Mouse (Mus musculus) forebrain, embryonic 10.5 days (tissue): ENCODE measurements at regions not wholly inside any gene's neighbourhood (a gene's known extent, or its start where the extent isn't known, plus 50 kb on each side); places are given as distances from the start of the nearest gene placed in this dataset.

Experiments used
- DNase-seq: peaks from one replicate; pipeline ENCODE4 v3.0.0-alpha.2; 2017; ENCODE audit warnings: low spot score; ENCODE audit errors: extremely low spot score
- H3K27ac ChIP-seq: fragments of 300-500 bp; sonication (generic); 2 replicates; pipeline ENCODE4 v1.5.1; 2016; ENCODE audit warnings: mild to moderate bottlenecking
- H3K27me3 ChIP-seq: fragments of 300-500 bp; sonication (generic); 2 replicates; pipeline ENCODE4 v1.6.1; 2016; ENCODE audit warnings: mild to moderate bottlenecking; ENCODE audit not compliant: poor library complexity, severe bottlenecking
- H3K36me3 ChIP-seq: fragments of 300-500 bp; sonication (generic); replicated peaks from 2 replicates; pipeline ENCODE4 v1.6.1; 2016; ENCODE audit warnings: mild to moderate bottlenecking, moderate library complexity
- H3K4me1 ChIP-seq: fragments of 300-500 bp; sonication (generic); 2 replicates; pipeline ENCODE4 v1.6.1; 2016
- H3K4me3 ChIP-seq: fragments of 300-500 bp; sonication (generic); 2 replicates; pipeline ENCODE4 v1.5.1; 2016; ENCODE audit warnings: mild to moderate bottlenecking, moderate library complexity
- H3K9me3 ChIP-seq: fragments of 300-500 bp; sonication (generic); 2 replicates; pipeline ENCODE4 v1.6.1; 2016; ENCODE audit warnings: mild to moderate bottlenecking, moderate library complexity
- WGBS: fragments of 180-500 bp; shearing (Covaris S2); methylation state at CpG from one replicate; pipeline ENCODE4 v1.1.7; 2016; 5-methylcytosine and 5-hydroxymethylcytosine counted together

DNA sequence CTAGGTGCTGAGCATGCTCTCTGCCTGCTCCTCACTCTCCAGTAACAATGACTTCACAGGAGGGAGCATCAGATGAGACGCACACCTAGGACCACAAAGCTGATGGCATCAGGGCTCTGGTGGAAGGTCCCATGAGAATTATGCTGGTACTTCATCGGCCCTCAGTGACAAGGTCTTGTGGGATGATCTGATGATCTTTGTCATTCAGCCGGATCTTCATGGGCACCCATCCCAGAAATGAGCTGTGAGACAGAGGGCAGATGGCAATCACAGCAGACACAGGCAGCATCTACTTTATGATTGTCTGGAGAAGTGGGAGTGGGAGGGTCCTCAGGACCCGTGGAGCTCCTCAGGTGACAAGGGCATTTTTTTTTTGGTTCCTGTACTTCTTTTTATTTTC is 114.7 kb upstream of the Ctnnb1 start:
- DNase-seq: no peak
- WGBS: 87% methylated on average over 4 of the region's 4 CpGs
- Histone ChIP-seq H3K4me3 (no peak overlapping the region), H3K27me3 (no peaks in the 10 kb centered on the region), H3K27ac (no peak overlapping the region), H3K4me1 (peaks cover 19% of the 10 kb centered on the region), H3K9me3 (no peaks in the 10 kb centered on the region), H3K36me3 (no peaks in the 10 kb centered on the region)

DNA sequence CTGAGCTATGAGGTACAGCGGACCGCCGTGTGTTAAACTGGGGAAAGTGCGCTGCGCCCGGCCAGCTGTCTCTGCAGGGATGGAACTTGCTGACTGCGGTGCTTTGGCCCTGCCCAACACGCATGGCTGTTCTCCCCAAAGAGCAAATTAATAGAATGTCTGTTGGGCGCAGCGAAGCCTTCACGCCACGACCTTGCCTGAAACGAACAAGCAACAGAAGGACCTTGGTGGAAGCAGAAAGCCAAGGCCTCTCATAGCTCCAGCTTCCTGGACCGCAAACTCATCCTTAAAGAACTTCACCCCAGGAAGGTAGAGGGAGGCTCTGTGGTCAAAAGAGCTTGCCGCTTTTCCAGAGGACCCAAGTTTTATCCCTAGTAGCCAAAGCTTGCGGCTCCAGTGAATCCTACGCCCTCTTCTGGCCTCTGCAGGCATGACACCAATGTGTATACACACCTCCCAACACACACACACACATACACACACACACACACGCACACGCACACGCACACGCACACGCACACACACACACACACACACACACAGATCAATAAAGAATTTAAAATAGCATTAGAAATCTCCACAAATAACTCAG is 110.2 kb upstream of the Ctnnb1 start:
- H3K27me3 ChIP-seq: no peaks in the 10 kb centered on the region
- 92% methylated on average over 22 of the region's 22 CpGs for WGBS
- H3K27ac ChIP-seq: no peak overlapping the region
- H3K9me3 ChIP-seq: no peaks in the 10 kb centered on the region
- H3K4me3 ChIP-seq: no peak overlapping the region
- H3K4me1 ChIP-seq: peaks cover 7% of the 10 kb centered on the region; the same call in 1 of the 2 replicates
- DNase-seq: no peak
- no peaks in the 10 kb centered on the region for H3K36me3 ChIP-seq

DNA sequence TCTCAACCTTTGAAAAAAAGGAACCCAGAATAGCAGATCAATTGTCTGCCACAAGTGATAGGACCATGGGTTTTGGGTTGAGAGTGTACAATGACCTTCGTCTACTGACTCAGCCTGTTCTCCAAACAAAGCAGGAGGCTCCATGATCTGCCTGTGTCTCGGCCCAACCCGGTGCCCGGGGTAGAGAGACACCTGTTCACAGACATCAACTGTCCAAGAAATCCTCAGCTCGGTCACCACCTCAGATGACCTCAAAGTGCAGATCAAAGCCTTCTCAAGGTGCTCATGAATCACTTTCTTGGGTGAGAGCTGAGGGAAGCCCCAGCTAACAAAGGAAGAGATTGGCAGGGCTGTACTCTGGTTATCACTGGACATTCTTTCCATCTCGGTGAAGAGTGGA is 108.1 kb upstream of the Ctnnb1 start:
- no peak for DNase-seq
- Histone ChIP-seq H3K27me3 (no peaks in the 10 kb centered on the region), H3K36me3 (no peaks in the 10 kb centered on the region), H3K4me3 (no peak overlapping the region), H3K27ac (no peak overlapping the region), H3K9me3 (no peaks in the 10 kb centered on the region), H3K4me1 (peaks cover 3% of the 10 kb centered on the region; the same call in 1 of the 2 replicates)
- WGBS: 88% methylated on average over 6 of the region's 6 CpGs

DNA sequence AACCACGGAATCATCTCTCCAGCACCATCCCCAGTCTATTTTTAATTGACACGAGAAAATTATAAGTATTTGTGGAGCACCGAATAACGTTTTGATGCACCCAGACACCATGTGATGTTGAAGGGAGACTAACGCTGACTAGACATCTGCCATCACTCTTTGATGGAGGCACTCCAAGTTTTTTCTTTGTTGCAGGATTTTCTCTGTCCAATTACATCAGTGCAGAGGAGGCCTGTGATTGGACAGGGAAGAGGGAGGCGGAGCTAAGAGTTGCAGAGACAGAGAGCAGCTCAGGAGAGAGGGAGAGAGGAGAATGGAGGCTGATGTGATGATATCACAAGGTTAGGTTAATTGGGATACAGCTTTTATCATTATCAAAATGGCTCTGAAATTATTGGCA is 105.6 kb upstream of the Ctnnb1 start:
- 69% methylated on average over 6 of the region's 6 CpGs for WGBS
- Histone ChIP-seq H3K27ac (no peak overlapping the region), H3K36me3 (no peaks in the 10 kb centered on the region), H3K27me3 (no peaks in the 10 kb centered on the region), H3K4me3 (no peak overlapping the region), H3K4me1 (peaks cover 3% of the 10 kb centered on the region; the same call in 1 of the 2 replicates), H3K9me3 (no peaks in the 10 kb centered on the region)
- no peak for DNase-seq

DNA sequence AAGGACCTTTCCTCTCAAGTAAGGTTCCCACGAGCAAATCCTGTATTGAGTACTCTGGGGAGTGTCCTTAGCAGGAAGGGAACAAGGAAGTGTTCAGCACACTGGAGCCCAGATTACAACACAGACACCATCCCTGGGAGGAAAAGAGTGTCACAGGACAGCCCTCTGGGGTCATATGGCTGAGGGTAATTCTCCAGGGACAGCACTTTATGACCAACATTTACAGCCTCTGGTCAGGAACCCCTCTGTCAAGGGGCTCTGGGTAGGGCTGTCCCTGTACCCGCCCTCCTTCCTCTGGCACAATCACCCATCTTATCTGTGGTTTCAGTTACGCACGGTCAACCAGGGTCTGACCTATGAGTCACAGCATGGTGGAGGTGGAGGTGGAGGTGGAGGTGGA is 102.8 kb upstream of the Ctnnb1 start:
- H3K36me3 ChIP-seq: no peaks in the 10 kb centered on the region
- no peak overlapping the region for H3K4me3 ChIP-seq
- peaks cover 3% of the 10 kb centered on the region; the same call in 1 of the 2 replicates for H3K4me1 ChIP-seq
- no peak for DNase-seq
- no peaks in the 10 kb centered on the region for H3K9me3 ChIP-seq
- no peak overlapping the region for H3K27ac ChIP-seq
- no peaks in the 10 kb centered on the region for H3K27me3 ChIP-seq
- WGBS: 84% methylated on average over 4 of the region's 4 CpGs

DNA sequence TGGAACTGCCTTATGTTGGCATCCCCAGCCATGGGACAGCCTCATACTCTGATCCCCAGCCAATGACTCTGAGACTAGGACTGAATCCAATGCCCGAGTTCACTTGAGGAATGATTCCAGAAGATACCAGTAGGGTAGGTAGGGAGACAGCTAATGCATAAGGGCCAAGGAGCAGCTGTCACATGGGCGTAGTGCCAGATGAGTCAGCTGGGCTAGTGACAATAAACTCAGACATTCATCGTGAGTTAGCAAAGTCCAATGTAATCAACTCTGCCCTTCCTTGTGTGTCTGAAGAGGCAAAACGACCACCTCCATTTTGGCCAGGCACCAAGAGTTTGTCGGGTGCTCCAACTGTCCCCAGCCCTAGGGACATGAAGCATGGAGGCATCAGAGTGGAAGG is 98.5 kb upstream of the Ctnnb1 start:
- H3K36me3 ChIP-seq: no peaks in the 10 kb centered on the region
- no peaks in the 10 kb centered on the region for H3K4me1 ChIP-seq
- no peak overlapping the region for H3K4me3 ChIP-seq
- no peak overlapping the region for H3K27ac ChIP-seq
- 82% methylated on average over 5 of the region's 5 CpGs for WGBS
- H3K9me3 ChIP-seq: no peaks in the 10 kb centered on the region
- no peaks in the 10 kb centered on the region for H3K27me3 ChIP-seq
- DNase-seq: no peak

DNA sequence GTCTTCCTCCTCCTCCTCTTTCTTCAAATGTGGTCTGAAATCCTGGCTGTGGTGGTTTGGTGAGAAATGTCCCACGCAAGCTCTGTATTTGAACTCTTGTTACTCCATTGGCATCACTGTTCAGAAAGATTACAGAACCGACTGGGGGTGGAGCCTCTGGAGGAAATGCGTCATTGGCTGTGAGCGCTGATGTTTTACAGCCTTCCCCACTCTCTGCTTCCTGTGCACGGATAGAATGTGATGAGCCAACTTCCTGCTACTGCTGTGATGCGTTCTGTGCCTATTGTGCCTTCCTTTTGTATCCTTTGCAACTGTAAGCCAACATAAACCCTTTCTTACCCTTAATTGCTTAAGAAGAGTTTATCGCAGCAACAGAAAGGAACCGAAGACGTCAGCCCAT is 94.8 kb upstream of the Ctnnb1 start:
- H3K36me3 ChIP-seq: no peaks in the 10 kb centered on the region
- H3K9me3 ChIP-seq: no peaks in the 10 kb centered on the region
- no peak for DNase-seq
- H3K27me3 ChIP-seq: no peaks in the 10 kb centered on the region
- no peak overlapping the region for H3K27ac ChIP-seq
- 90% methylated on average over 9 of the region's 9 CpGs for WGBS
- H3K4me3 ChIP-seq: no peak overlapping the region
- H3K4me1 ChIP-seq: no peaks in the 10 kb centered on the region

DNA sequence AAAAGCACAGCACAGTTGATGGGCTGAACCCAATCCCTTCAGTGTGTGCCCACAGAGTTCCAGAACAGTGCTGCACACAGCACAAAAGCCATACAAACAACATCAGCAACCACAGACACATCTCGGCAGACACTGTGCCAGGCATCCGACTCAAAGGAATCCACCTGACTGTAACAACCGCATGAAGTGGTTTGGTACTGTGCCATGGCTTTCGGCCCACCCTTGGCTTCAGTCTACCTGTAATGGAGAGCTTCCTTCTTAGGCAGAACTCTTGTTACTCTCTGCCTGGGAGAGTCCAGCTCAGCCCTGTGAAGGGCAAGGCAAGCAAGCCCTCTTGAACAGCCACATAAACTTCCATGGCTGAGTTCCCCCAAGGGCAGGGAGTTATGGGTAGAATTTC is 93.4 kb upstream of the Ctnnb1 start:
- Histone ChIP-seq H3K27ac (no peak overlapping the region), H3K4me1 (no peaks in the 10 kb centered on the region), H3K4me3 (no peak overlapping the region), H3K9me3 (no peaks in the 10 kb centered on the region), H3K27me3 (no peaks in the 10 kb centered on the region), H3K36me3 (no peaks in the 10 kb centered on the region)
- 90% methylated on average over 4 of the region's 4 CpGs for WGBS
- no peak for DNase-seq

DNA sequence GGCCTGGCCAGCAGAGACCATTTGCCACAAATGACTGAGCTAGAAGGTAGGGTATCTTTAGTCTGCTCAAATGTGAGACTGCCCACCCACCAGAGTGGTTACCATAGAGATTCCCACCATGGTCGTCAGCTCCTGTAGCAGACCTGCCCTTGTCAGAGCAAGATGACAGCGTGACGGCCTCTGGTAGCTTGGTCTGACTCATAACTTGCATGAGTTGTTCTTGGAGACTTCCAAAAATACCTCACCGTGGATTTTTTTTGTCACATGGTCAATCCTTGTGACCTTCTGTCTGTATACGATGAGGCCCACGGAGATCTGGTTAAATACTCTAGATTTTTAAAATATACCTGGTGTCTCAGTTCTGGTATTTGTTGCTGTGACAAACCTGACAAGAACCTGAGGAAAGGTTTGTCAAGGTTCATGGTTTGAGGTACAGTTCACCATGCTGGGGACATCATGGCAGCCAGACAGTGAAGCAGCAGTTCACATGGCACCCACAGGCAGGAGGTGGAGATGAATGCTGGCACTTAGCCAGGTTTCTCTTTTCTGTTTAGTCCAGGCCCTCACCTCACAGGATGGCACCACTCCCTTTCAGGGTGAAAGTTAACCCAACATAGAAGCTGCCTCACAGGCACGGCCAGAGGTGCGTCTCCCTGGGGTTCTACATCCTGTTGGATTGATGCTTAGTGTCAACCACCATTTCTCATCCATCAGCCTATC is 91.4 kb upstream of the Ctnnb1 start:
- H3K4me1 ChIP-seq: no peaks in the 10 kb centered on the region
- WGBS: 91% methylated on average over 8 of the region's 8 CpGs
- H3K27me3 ChIP-seq: no peaks in the 10 kb centered on the region
- no peak overlapping the region for H3K4me3 ChIP-seq
- no peak overlapping the region for H3K27ac ChIP-seq
- H3K36me3 ChIP-seq: no peaks in the 10 kb centered on the region
- no peaks in the 10 kb centered on the region for H3K9me3 ChIP-seq
- DNase-seq: no peak

DNA sequence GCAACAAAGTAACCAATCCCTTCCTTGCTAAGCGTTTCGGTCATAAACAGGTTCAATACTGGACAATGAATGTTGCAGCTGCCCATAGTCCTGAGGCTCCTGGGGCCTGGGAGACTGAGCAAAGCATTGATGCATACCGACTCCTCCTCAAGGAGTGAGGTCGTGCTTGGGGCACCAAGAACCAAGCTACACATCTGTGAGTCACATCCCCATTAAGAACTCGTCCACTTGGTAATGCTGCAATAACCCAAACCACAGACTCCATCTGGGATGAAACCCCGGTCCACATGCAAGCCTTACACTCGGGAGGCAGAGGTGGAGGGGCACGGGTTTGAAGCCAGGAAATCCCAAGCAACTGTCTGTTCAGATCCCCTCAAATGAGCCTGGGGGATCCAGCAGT is 85.3 kb upstream of the Ctnnb1 start:
- Histone ChIP-seq H3K27me3 (no peaks in the 10 kb centered on the region), H3K27ac (no peak overlapping the region), H3K9me3 (no peaks in the 10 kb centered on the region), H3K4me1 (no peaks in the 10 kb centered on the region), H3K36me3 (no peaks in the 10 kb centered on the region), H3K4me3 (no peak overlapping the region)
- DNase-seq: no peak
- 84% methylated on average over 8 of the region's 8 CpGs for whole genome bisulfite sequencing

DNA sequence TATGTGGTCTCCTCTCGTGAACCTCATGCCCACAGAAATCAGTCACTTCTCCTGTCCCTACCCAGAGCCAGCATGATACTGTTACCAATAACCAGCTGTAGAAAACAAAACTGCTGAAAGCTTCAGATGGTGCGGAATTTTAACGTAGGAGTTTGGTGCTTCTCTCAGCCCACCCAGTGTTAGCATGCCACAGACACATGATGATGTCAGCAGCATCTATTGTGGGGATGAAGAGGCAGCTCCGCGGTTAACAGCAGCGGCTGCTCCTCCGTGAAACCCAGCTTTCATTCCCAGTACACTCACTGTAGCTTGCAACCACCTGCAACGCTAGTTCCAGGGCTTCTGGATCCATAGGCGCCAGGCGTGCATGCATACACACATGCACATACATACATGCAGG is 83.5 kb upstream of the Ctnnb1 start:
- no peak overlapping the region for H3K27ac ChIP-seq
- WGBS: 88% methylated on average over 10 of the region's 10 CpGs
- no peaks in the 10 kb centered on the region for H3K27me3 ChIP-seq
- peaks cover 11% of the 10 kb centered on the region for H3K4me1 ChIP-seq
- no peak overlapping the region for H3K4me3 ChIP-seq
- H3K36me3 ChIP-seq: no peaks in the 10 kb centered on the region
- no peak for DNase-seq
- H3K9me3 ChIP-seq: no peaks in the 10 kb centered on the region

DNA sequence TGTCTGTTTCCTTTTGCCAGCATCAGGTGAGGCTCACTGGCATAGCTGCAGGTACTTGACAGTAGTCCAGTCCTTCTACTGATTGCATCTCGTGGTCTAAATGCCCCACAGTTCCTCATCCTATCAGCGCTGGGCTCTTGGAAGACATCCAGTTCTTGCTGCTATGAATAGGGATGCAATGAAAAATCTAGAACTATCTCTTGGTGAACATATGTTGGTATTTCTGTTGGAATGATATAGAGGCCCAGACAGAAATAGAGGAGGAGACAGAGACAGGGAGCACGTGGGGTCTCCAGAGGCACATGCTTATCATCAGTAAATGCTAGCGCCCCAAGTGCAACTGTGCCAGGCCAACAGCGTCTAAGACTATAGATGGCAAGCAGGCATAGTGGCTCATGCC is 81.4 kb upstream of the Ctnnb1 start:
- no peaks in the 10 kb centered on the region for H3K36me3 ChIP-seq
- H3K27ac ChIP-seq: no peak overlapping the region
- H3K27me3 ChIP-seq: no peaks in the 10 kb centered on the region
- WGBS: 93% methylated on average over 5 of the region's 5 CpGs
- DNase-seq: no peak
- H3K4me3 ChIP-seq: no peak overlapping the region
- no peaks in the 10 kb centered on the region for H3K9me3 ChIP-seq
- H3K4me1 ChIP-seq: peaks cover 11% of the 10 kb centered on the region

DNA sequence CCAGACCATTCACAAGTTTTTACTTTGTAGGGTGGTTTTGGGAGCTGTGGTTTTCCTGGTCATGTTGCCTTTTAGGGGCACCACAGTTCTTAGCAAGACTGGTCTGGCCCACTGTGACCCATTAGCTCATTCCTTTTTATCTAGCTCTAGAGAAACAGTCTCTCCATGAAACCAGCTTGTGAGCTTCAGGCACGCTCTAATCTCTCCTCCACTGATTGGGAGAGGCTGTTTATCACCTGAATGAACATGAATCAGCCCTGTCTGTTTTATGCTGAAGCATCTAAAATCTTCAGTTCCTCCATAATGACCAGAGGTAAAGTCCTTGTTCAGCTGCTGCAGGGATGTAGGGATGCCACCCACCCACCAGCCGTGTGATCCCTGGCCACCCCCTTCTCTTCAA is 80.1 kb upstream of the Ctnnb1 start:
- H3K27me3 ChIP-seq: no peaks in the 10 kb centered on the region
- peaks cover 18% of the 10 kb centered on the region for H3K4me1 ChIP-seq
- H3K9me3 ChIP-seq: no peaks in the 10 kb centered on the region
- WGBS: 56% methylated on average over 2 of the region's 2 CpGs
- no peak for DNase-seq
- H3K27ac ChIP-seq: no peak overlapping the region
- H3K4me3 ChIP-seq: no peak overlapping the region
- H3K36me3 ChIP-seq: no peaks in the 10 kb centered on the region
